Mouse (Mus musculus) liver, adult 2 months (tissue): ENCODE measurements around the gene Med21. TPM values are rescaled to one million over a fixed set of nuclear protein-coding genes. Genes with fewer than 3 reads are reported as not detected.

Experiments used
- DNase-seq: peaks from one replicate; pipeline ENCODE4 v3.0.0-alpha.2; 2011; ENCODE audit warnings: low read depth, low spot score; ENCODE audit errors: extremely low read depth
- H3K27ac ChIP-seq: fragments of 200-500 bp; replicated peaks from 2 replicates; pipeline ENCODE4 v1.5.1; 2012; ENCODE audit warnings: low read depth, mild to moderate bottlenecking, control low read depth, inconsistent platforms, low read length; ENCODE audit not compliant: insufficient read depth
- H3K27me3 ChIP-seq: fragments of 200-500 bp; 2 replicates; pipeline ENCODE4 v1.6.1; 2012; ENCODE audit warnings: mild to moderate bottlenecking, moderate library complexity, low read length, inconsistent platforms; ENCODE audit not compliant: control insufficient read depth, insufficient read depth
- H3K36me3 ChIP-seq: fragments of 200-500 bp; 2 replicates; pipeline ENCODE4 v1.6.1; 2012; ENCODE audit warnings: low read length, inconsistent platforms; ENCODE audit not compliant: control insufficient read depth, insufficient read depth
- H3K4me1 ChIP-seq: fragments of 200-500 bp; 2 replicates; pipeline ENCODE4 v1.6.1; 2011; ENCODE audit warnings: low read length; ENCODE audit not compliant: control insufficient read depth, insufficient read depth
- H3K4me3 ChIP-seq: fragments of 200-500 bp; 2 replicates; pipeline ENCODE4 v1.5.1; 2011; ENCODE audit warnings: low read depth, mild to moderate bottlenecking, control low read depth, low read length, moderate library complexity; ENCODE audit not compliant: insufficient read depth
- H3K79me2 ChIP-seq: fragments of 200-500 bp; 2 replicates; pipeline ENCODE4 v1.6.1; 2012; ENCODE audit warnings: inconsistent platforms, mild to moderate bottlenecking, low read length, moderate library complexity; ENCODE audit not compliant: control insufficient read depth, insufficient read depth
- H3K9ac ChIP-seq: fragments of 200-500 bp; 2 replicates; pipeline ENCODE4 v1.6.1; 2012; ENCODE audit warnings: low read depth, mild to moderate bottlenecking, control low read depth, inconsistent platforms, low read length
- CTCF ChIP-seq: fragments of 200-500 bp; IDR thresholded peaks from 2 replicates; pipeline ENCODE4 v1.5.1; 2011; ENCODE audit warnings: low read depth, low read length, control low read depth
- POLR2A ChIP-seq: fragments of 200-500 bp; IDR thresholded peaks from 2 replicates; pipeline ENCODE4 v1.6.1; 2011; ENCODE audit warnings: low read length, control low read depth; ENCODE audit not compliant: insufficient read depth; ENCODE audit errors: extremely low read depth
- WGBS: fragments of 180-500 bp; shearing (Covaris S2); methylation state at CpG from one replicate; pipeline ENCODE4 v1.1.7; 2018; 5-methylcytosine and 5-hydroxymethylcytosine counted together
- polyA plus RNA-seq: library from polyadenylated mRNA; depleted of rRNA; stranded (reverse); fragments of >200 nt; gene quantifications from 2 replicates; pipeline ENCODE4 v1.2.3, GENCODE M21; 2012
- total RNA-seq: library from RNA; depleted of rRNA; stranded (reverse); fragments of >200 nt; gene quantifications from 2 replicates; pipeline ENCODE4 v1.2.3, GENCODE M21; 2014

Gene Med21
- total and polyA plus RNA-seq, 2 experiments: 35.0 to 42.9 TPM

- 77% methylated on average over 15 of the region's 15 CpGs for whole genome bisulfite sequencing
- Histone ChIP-seq H3K4me1 (no peaks in the 10 kb centered on the region), H3K36me3 (no peaks in the 10 kb centered on the region), H3K4me3 (no peak overlapping the region), H3K27me3 (no peaks in the 10 kb centered on the region), H3K79me2 (no peaks in the 10 kb centered on the region), H3K9ac (no peak overlapping the region), H3K27ac (no peak overlapping the region)
- no peak for TF ChIP-seq CTCF
- TF ChIP-seq POLR2A: no peak
- no peak for DNase-seq
Observed at GRCm38 (mm10) chr6:146670956-146671855, 28.9 kb downstream of the Med21 start.

- no peak overlapping the region for H3K27ac ChIP-seq
- TF ChIP-seq CTCF (no peak), POLR2A (no peak)
- H3K4me3 ChIP-seq: no peak overlapping the region
- no peaks in the 10 kb centered on the region for H3K79me2 ChIP-seq
- no peak for DNase-seq
- no peaks in the 10 kb centered on the region for H3K27me3 ChIP-seq
- H3K9ac ChIP-seq: no peak overlapping the region
- WGBS: 87% methylated on average over 5 of the region's 5 CpGs
- no peaks in the 10 kb centered on the region for H3K4me1 ChIP-seq
- H3K36me3 ChIP-seq: no peaks in the 10 kb centered on the region
Observed at GRCm38 (mm10) chr6:146672106-146672505, 29.8 kb downstream of the Med21 start.

- Histone ChIP-seq H3K9ac (no peak overlapping the region), H3K4me1 (no peaks in the 10 kb centered on the region), H3K79me2 (no peaks in the 10 kb centered on the region), H3K36me3 (no peaks in the 10 kb centered on the region), H3K27ac (no peak overlapping the region), H3K27me3 (no peaks in the 10 kb centered on the region), H3K4me3 (no peak overlapping the region)
- no peak for TF ChIP-seq POLR2A
- TF ChIP-seq CTCF: no peak
- 82% methylated on average over 4 of the region's 4 CpGs for WGBS
- DNase-seq: no peak
Observed at GRCm38 (mm10) chr6:146673696-146674095, 31.3 kb downstream of the Med21 start.

- TF ChIP-seq POLR2A: no peak
- no peak for TF ChIP-seq CTCF
- DNase-seq: no peak
- WGBS: 83% methylated on average over 8 of the region's 8 CpGs
Observed at GRCm38 (mm10) chr6:146674420-146674819, 32.1 kb downstream of the Med21 start.

GRCm38 (mm10) chr6:146674881-146675536 lies 32.7 kb downstream of the Med21 start:
- no peak overlapping the region for H3K4me3 ChIP-seq
- H3K79me2 ChIP-seq: no peaks in the 10 kb centered on the region
- H3K27ac ChIP-seq: no peak overlapping the region
- no peaks in the 10 kb centered on the region for H3K27me3 ChIP-seq
- TF ChIP-seq POLR2A (no peak), CTCF (no peak)
- no peaks in the 10 kb centered on the region for H3K36me3 ChIP-seq
- DNase-seq: peak; percentile 35
- H3K9ac ChIP-seq: no peak overlapping the region
- WGBS: 62% methylated on average over 4 of the region's 4 CpGs
- H3K4me1 ChIP-seq: no peaks in the 10 kb centered on the region

More at GRCm38 (mm10) chr6:146674420-146674819, 32.1 kb downstream of the Med21 start:
- Histone ChIP-seq H3K36me3 (no peaks in the 10 kb centered on the region), H3K4me3 (no peak overlapping the region), H3K27ac (no peak overlapping the region), H3K27me3 (no peaks in the 10 kb centered on the region), H3K9ac (no peak overlapping the region), H3K4me1 (no peaks in the 10 kb centered on the region), H3K79me2 (no peaks in the 10 kb centered on the region)
